Mouse (Mus musculus): ENCODE measurements around the gene Cfc1. TPM values are rescaled to one million over a fixed set of nuclear protein-coding genes. Genes with fewer than 3 reads are reported as not detected.
"Not testable (repeated sequence)": the region's sequence is repeated elsewhere in the genome, so short reads cannot be mapped to it uniquely, and the experiment has no call there.

Cfc1 gene
- not detected in 2 replicates for polyA plus RNA-seq (2012; ENCODE audit: insufficient read depth, insufficient read length, missing spikeins)

GRCm38 (mm10) chr1:34535043-34535698 lies at the start of gene Cfc1:
TSS of gene Cfc1 (plus strand) at chr1:34535648.
- not testable (repeated sequence) for H3K4me1 ChIP-seq (ENCODE audit: control insufficient read depth, insufficient read depth, low read length)

GRCm38 (mm10) chr1:34487383-34487782 lies 48.1 kb upstream of the Cfc1 start:
- Histone ChIP-seq H3K27ac (ENCODE audit: insufficient read depth, low read depth, low read length) (no peak overlapping the region), H3K4me1 (ENCODE audit: control insufficient read depth, insufficient read depth, low read length) (peaks cover 18% of the 10 kb centered on the region), H3K4me3 (ENCODE audit: insufficient read depth, low read length) (no peak overlapping the region)
- no peak for TF ChIP-seq POLR2A (IDR thresholded peaks at IDR 0.05; ENCODE audit: borderline replicate concordance, low read depth, low read length)
- peak; percentile 26; the same call in 1 of the 2 replicates for TF ChIP-seq CTCF (IDR thresholded peaks at IDR 0.05; ENCODE audit: low read depth, low read length)

More at GRCm38 (mm10) chr1:34535043-34535698, at the start of gene Cfc1:
- not testable (repeated sequence) for H3K4me3 ChIP-seq (ENCODE audit: insufficient read depth, low read length); H3K27ac ChIP-seq (ENCODE audit: insufficient read depth, low read depth, low read length)

GRCm38 (mm10) chr1:34489852-34490541 lies 45.5 kb upstream of the Cfc1 start:
- Histone ChIP-seq H3K27ac (ENCODE audit: insufficient read depth, low read depth, low read length) (no peak overlapping the region), H3K4me1 (ENCODE audit: control insufficient read depth, insufficient read depth, low read length) (peaks cover 10% of the 10 kb centered on the region), H3K4me3 (ENCODE audit: insufficient read depth, low read length) (no peak overlapping the region)
- no peak for TF ChIP-seq POLR2A (IDR thresholded peaks at IDR 0.05; ENCODE audit: borderline replicate concordance, low read depth, low read length)
- no peak for TF ChIP-seq CTCF (IDR thresholded peaks at IDR 0.05; ENCODE audit: low read depth, low read length)

- H3K4me3 ChIP-seq (ENCODE audit: insufficient read depth, low read length) = no peak overlapping the region
- peaks cover 3% of the 10 kb centered on the region; the same call in 1 of the 2 replicates for H3K4me1 ChIP-seq (ENCODE audit: control insufficient read depth, insufficient read depth, low read length)
- no peak overlapping the region for H3K27ac ChIP-seq (ENCODE audit: insufficient read depth, low read depth, low read length)
- no peak for TF ChIP-seq POLR2A (IDR thresholded peaks at IDR 0.05; ENCODE audit: borderline replicate concordance, low read depth, low read length)
- TF ChIP-seq CTCF (IDR thresholded peaks at IDR 0.05; ENCODE audit: low read depth, low read length) = no peak
Observed at GRCm38 (mm10) chr1:34491480-34491879, 44.0 kb upstream of the Cfc1 start.

- Histone ChIP-seq H3K4me3 (ENCODE audit: insufficient read depth, low read length) (no peak overlapping the region), H3K4me1 (ENCODE audit: control insufficient read depth, insufficient read depth, low read length) (peaks cover 2% of the 10 kb centered on the region; the same call in 1 of the 2 replicates), H3K27ac (ENCODE audit: insufficient read depth, low read depth, low read length) (no peak overlapping the region)
- no peak for TF ChIP-seq POLR2A (IDR thresholded peaks at IDR 0.05; ENCODE audit: borderline replicate concordance, low read depth, low read length)
Observed at GRCm38 (mm10) chr1:34502991-34503390, 32.5 kb upstream of the Cfc1 start.

- TF ChIP-seq POLR2A (IDR thresholded peaks at IDR 0.05; ENCODE audit: borderline replicate concordance, low read depth, low read length) (no peak), CTCF (IDR thresholded peaks at IDR 0.05; ENCODE audit: low read depth, low read length) (no peak)
- peaks cover 2% of the 10 kb centered on the region; the same call in 1 of the 2 replicates for H3K4me1 ChIP-seq (ENCODE audit: control insufficient read depth, insufficient read depth, low read length)
- no peak overlapping the region for H3K4me3 ChIP-seq (ENCODE audit: insufficient read depth, low read length)
- H3K27ac ChIP-seq (ENCODE audit: insufficient read depth, low read depth, low read length) = no peak overlapping the region
Observed at GRCm38 (mm10) chr1:34505307-34505706, 30.1 kb upstream of the Cfc1 start.

GRCm38 (mm10) chr1:34505970-34506551 lies 29.4 kb upstream of the Cfc1 start:
- TF ChIP-seq POLR2A (IDR thresholded peaks at IDR 0.05; ENCODE audit: borderline replicate concordance, low read depth, low read length) (no peak), CTCF (IDR thresholded peaks at IDR 0.05; ENCODE audit: low read depth, low read length) (no peak)
- H3K4me1 ChIP-seq (ENCODE audit: control insufficient read depth, insufficient read depth, low read length) = peaks cover 6% of the 10 kb centered on the region
- H3K4me3 ChIP-seq (ENCODE audit: insufficient read depth, low read length) = no peak overlapping the region
- H3K27ac ChIP-seq (ENCODE audit: insufficient read depth, low read depth, low read length) = no peak overlapping the region

- H3K4me3 ChIP-seq (ENCODE audit: insufficient read depth, low read length) = no peak overlapping the region
- H3K4me1 ChIP-seq (ENCODE audit: control insufficient read depth, insufficient read depth, low read length) = peaks cover 6% of the 10 kb centered on the region
- TF ChIP-seq POLR2A (IDR thresholded peaks at IDR 0.05; ENCODE audit: borderline replicate concordance, low read depth, low read length) (no peak), CTCF (IDR thresholded peaks at IDR 0.05; ENCODE audit: low read depth, low read length) (no peak)
- no peak overlapping the region for H3K27ac ChIP-seq (ENCODE audit: insufficient read depth, low read depth, low read length)
Observed at GRCm38 (mm10) chr1:34507986-34508385, 27.5 kb upstream of the Cfc1 start.

GRCm38 (mm10) chr1:34510575-34510981 lies 24.9 kb upstream of the Cfc1 start:
- Histone ChIP-seq H3K27ac (ENCODE audit: insufficient read depth, low read depth, low read length) (no peak overlapping the region), H3K4me1 (ENCODE audit: control insufficient read depth, insufficient read depth, low read length) (peaks cover 6% of the 10 kb centered on the region), H3K4me3 (ENCODE audit: insufficient read depth, low read length) (peak overlapping the region; percentile 42)
- TF ChIP-seq POLR2A (IDR thresholded peaks at IDR 0.05; ENCODE audit: borderline replicate concordance, low read depth, low read length) (no peak), CTCF (IDR thresholded peaks at IDR 0.05; ENCODE audit: low read depth, low read length) (no peak)

GRCm38 (mm10) chr1:34511027-34511426 lies 24.4 kb upstream of the Cfc1 start:
- H3K4me3 ChIP-seq (ENCODE audit: insufficient read depth, low read length) = no peak overlapping the region
- H3K27ac ChIP-seq (ENCODE audit: insufficient read depth, low read depth, low read length) = no peak overlapping the region
- peaks cover 3% of the 10 kb centered on the region for H3K4me1 ChIP-seq (ENCODE audit: control insufficient read depth, insufficient read depth, low read length)
- TF ChIP-seq CTCF (IDR thresholded peaks at IDR 0.05; ENCODE audit: low read depth, low read length) (peak; percentile 93), POLR2A (IDR thresholded peaks at IDR 0.05; ENCODE audit: borderline replicate concordance, low read depth, low read length) (no peak)
